Mouse (Mus musculus) spleen, adult 2 months (tissue): ENCODE results near the gene Galnt3.

Experiments used
- CTCF ChIP-seq: fragments of 200-500 bp; IDR thresholded peaks from 2 replicates; pipeline ENCODE4 v1.5.1; 2011; ENCODE audit warnings: mild to moderate bottlenecking, inconsistent platforms; ENCODE audit not compliant: insufficient read depth, insufficient read length, insufficient replicate concordance; ENCODE audit errors: extremely low read depth
- POLR2A ChIP-seq: fragments of 200-500 bp; IDR thresholded peaks from 2 replicates; pipeline ENCODE4 v1.6.1; 2011; ENCODE audit warnings: low read depth, low read length, inconsistent platforms

GRCm38 (mm10) chr2:66117686-66118085 is 7.1 kb downstream of the Galnt3 start:
- no peak for TF ChIP-seq CTCF
- no peak for TF ChIP-seq POLR2A
